Mouse (Mus musculus) megakaryocyte progenitor cell, adult 5-6 weeks (primary cell): Measurements from ENCODE around the gene Fmo6. TPM values are rescaled to one million over a fixed set of nuclear protein-coding genes. Genes with fewer than 3 reads are reported as not detected.

Experiments used
- ATAC-seq: replicated peaks from 2 replicates; pipeline ENCODE4 v1.8.0; 2016; ENCODE audit warnings: mild to moderate bottlenecking, moderate TSS enrichment, inconsistent platforms; ENCODE audit not compliant: poor library complexity
- total RNA-seq, 2 experiments: library from RNA; stranded (forward) in 1 of 2; stranded (reverse) in 1 of 2; fragments of 157-497, 149-512 nt in 1 of 2; fragments of 200-1000 nt in 1 of 2; gene quantifications; 2 replicates each; pipeline versions ENCODE4 v1.2.3 to v1.2.4; 2015 to 2017

Fmo6 gene
- total RNA-seq, 2 experiments from 2014 or later: not detected

- ATAC-seq: no peak
Measured at GRCm38 (mm10) chr1:162914932-162915556, 22.3 kb downstream of the Fmo6 start.

DNA sequence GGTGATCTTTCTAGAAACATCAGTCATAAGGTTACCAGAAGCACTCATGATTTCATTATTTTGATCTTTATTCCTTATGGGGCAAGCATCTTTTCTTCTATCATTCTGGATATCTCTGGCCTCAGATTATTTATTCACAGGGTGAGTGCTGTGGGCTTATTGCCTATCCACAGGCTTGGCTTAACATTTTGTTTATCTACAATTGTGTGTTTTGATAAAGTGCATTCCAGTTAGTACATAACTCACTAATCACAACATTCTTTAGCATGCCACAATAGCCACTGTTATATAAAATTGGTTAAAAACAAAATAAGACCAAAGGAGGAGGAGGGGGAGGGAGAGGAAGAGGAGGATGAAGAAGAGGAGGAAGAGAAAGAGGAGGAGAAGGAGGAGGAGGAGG, 25.2 kb downstream of the Fmo6 start:
- no peak for ATAC-seq

GRCm38 (mm10) chr1:162901879-162902278, 35.4 kb downstream of the Fmo6 start:
- no peak for ATAC-seq

GRCm38 (mm10) chr1:162897838-162898811, 39.2 kb downstream of the Fmo6 start, which contains the start of gene Fmo2:
TSS of gene Fmo2 (minus strand) at chr1:162898726.
- no peak for ATAC-seq

DNA sequence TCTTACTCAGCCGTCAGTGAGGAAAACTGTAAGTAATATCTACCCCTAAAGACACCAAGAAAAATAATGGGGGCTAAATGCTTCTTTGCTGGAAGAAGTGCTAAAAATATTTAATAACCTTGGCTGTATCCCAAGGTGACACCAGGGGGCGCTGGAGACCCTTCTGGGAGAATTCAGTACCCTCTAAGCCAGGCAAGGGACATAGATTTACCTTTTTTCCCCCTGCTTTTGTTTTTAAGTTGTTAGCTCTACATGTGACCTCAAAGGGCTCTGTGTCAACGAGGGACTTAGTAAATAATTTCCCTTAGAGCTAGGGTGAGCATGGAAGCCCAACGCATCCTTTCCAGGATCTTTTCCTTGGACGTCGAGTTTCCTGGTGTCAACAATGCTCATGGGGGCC, 41.4 kb downstream of the Fmo6 start:
- ATAC-seq: peak; percentile 84

- ATAC-seq: no peak
Measured at GRCm38 (mm10) chr1:162893014-162893413, 44.3 kb downstream of the Fmo6 start.

DNA sequence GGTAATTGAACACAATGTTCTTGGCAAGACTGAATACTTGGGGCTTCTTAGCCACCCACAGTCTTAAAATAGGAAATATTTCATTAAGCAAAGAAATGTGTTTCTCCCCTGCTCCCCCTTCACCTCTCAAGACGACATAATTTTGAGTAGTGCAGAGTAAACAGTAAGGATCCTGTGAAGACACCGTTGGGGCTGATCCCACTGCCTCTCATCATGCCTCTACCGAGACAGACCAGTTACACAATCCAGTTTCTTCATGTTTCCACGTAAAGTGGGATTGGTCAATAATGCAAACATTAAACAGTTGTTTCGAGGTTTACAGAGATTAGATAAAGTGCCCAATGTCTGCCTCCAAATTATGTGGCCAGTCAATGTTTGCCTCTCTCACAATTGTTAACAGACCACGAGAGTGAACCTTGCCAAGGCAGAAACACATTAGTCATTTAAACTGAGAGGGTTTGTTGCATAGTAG, 45.3 kb downstream of the Fmo6 start:
- peak; percentile 64 for ATAC-seq

DNA sequence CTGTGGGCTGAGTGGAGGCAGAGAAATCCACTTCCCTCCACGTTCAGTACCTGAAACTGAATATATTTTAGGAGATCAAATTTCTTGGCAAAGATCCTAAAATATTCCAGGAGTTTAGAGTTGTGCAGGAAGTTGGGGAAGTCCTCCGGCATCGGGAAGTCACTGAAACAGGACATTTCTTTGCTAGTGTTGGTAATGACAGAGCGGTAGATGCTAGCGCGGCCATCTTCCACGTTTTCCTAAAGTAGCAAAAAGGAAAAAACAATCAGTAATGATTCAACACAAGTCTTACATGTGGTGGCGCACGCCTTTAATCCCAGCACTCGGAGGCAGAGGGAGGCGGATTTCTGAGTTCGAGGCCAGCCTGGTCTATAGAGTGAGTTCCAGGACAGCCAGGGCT, 48.7 kb downstream of the Fmo6 start:
- ATAC-seq: no peak

GRCm38 (mm10) chr1:162887644-162888043, 49.7 kb downstream of the Fmo6 start:
- no peak for ATAC-seq

- ATAC-seq: no peak
Measured at GRCm38 (mm10) chr1:162886138-162886816, 51.0 kb downstream of the Fmo6 start.

DNA sequence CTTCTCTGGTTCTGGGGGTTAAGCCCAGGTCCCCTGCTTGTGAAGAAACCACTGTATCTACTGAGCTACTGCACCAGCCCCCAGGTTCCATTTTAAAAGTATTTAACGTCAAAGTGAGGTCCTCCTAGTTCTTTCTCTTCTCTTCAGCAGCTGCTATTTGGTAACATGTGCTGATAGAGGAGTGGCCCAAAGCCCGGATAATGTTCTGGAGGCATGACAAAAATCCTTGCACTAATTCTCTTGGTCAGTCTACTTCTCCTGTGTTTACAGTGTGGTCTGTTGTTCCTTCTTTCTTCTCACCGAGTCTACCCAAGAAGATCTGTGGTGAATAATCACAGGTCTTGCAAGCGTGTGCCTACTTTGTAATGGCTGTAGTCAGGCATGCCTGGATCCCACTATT, 54.6 kb downstream of the Fmo6 start:
- no peak for ATAC-seq

DNA sequence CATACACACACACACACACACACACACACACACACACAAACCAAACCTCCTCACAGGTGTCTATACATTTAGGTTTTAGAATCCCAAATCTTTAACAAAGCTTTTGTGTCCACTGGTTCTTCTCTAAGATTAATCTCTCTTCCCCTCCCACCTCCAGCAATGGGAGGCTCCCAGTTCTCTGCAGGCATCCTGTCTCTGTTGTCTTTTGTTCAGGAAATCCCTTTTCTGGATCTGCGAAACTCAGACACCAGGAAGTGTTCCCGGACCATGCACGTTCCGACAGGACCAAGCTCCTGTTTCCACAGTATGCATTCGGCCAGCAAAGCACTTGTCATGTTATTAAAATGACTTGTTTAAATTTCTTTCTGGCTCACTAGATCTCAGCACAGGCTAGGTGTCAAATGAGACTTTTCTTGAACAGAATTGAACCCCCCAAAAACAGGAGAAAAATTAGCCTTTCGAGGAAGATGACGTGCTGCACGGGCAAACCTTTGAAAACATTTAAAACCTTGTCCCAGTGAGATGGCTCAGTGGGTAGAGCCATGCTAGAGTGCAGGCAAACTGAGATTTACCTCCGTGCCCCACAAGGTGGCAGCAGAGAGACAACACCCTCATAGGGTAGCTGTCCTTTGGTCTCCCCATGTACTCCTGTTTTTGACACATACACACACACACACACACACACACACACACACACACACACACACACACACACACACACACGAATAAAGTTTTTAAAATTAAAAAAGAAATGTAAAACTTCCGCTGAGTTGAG, 57.5 kb downstream of the Fmo6 start:
- ATAC-seq: peak; percentile 95

DNA sequence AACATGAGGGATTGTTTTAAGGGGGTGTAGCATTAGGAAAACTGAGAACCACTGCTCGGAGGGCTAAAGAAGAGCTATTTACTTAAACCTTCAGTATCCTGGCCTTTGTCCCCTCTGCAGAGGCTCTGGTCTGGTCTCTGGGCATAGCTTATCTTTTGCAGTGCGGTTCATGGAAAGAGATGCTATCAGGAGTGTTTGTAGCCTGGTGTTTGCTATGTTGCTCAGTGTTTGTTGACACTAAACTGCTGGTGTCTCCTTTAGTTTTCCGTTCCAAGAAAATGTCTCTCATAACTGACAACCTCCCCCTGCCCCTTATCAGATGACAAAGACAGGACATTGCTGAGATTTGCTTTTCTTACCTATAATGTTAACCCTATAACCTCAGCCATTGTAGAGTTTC, 62.2 kb downstream of the Fmo6 start:
- ATAC-seq: no peak

DNA sequence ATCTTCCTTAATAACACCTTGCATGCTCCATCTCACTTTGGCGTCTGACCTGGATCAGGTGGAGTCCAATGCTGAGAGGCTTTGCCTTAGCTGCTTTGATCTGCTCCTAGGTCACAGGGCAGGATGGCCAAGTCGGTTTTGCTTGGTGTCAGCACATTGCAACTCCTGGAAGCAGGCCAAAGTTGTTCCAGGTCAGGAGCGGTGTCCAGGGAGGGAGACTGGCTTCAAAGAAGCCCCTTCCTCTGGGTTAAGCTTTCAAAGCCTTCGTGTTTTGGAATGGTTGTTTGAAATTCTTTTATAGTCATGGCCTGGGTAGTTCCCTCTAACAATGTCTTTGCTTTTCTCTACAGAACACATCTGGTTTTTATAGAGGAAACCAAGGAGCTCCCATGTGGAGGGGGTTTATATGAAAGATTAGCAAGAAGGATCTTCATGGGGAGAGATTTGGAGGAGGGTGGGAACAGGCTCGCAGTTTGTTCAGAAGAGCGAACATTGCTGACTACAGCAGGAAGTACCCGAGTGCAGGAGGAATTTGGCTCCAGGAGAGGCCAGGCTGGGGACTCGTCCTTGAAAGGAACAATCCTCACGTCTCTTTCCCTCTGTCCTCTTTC, 65.5 kb downstream of the Fmo6 start:
- ATAC-seq: no peak

DNA sequence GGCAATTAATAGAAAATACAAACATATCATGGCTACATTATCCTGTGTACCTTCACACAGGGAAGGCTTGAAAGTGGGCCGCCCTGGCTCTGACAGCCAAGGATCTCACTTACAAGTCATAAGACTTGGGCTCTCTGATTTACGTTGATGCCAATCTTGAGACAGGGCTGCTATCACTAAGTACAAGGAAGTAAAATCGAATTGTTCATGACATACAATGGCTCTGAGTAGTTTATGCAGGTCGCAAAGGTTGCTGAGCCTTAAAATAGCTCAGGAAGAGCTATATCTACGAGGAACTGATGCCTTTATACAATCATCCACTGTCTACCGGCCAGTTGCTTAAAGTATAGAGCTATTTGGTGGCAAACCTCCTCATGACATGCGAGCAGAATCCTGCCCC, 66.3 kb downstream of the Fmo6 start:
- no peak for ATAC-seq

DNA sequence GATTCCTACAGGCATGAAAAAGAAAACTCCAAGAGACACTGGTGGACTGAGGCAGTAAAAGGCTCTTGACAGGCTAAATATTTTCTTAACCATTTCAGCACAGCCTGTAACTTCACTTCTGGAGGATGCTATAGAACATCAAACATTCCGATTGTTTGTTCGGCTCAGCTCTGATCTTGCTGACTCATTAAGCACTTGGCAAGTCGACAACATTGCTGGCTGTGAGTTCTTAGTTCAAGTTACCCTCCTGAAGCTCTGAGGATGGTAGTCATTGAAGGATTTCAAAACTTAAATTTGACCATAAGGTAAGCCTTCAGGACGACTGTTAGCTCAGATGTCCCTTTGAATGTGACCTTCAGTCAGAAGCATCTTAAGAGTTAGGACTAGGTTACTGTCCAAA, 69.9 kb downstream of the Fmo6 start:
- no peak for ATAC-seq
